Mouse (Mus musculus): ENCODE results near the gene Stat2.
A peak's percentile ranks its signal among the peaks of the same experiment; 100 is the strongest.
"Not testable (repeated sequence)": the region's sequence is repeated elsewhere in the genome, so short reads cannot be mapped to it uniquely, and the experiment has no call there.

Stat2 gene

DNA sequence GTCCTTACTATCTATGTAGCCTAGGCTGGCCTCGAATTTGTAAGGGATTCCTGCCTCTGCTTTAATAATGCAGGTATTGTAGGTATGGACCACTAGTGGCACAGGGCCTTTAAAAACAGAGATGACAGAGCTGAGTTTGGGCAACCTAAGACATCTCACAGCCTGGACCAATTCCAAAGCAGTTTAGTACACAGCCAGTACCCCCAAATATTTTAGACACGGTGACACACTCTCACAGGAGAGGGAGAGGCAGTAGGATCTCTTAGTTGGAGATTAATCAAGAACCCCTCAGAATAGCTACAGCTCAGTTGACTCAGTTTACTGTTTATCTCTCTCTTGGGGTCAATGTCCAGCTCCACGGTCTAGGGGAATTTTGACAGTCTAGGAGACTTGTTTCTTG is 32.0 kb downstream of the Stat2 start:
- peak in 1 of 2 experiments; percentile 20 for DNase-seq

DNA sequence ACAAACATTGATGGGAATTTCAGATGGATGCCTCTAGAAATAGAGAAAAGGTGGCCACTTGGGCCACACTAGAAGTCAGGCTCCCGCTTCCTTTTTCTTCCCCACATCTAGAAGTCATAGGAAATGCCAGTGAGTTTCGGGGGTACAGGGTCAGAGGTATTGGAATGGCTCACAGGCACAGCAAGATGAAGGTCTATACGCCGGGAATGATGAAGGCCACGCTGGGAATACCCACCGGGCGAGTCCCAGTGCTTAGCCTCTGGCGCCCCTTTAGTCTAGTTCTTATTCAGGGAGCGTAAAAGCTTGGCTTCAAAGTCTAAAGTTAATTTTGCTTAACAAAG is 32.4 kb downstream of the Stat2 start:
- DNase-seq = no peak

DNA sequence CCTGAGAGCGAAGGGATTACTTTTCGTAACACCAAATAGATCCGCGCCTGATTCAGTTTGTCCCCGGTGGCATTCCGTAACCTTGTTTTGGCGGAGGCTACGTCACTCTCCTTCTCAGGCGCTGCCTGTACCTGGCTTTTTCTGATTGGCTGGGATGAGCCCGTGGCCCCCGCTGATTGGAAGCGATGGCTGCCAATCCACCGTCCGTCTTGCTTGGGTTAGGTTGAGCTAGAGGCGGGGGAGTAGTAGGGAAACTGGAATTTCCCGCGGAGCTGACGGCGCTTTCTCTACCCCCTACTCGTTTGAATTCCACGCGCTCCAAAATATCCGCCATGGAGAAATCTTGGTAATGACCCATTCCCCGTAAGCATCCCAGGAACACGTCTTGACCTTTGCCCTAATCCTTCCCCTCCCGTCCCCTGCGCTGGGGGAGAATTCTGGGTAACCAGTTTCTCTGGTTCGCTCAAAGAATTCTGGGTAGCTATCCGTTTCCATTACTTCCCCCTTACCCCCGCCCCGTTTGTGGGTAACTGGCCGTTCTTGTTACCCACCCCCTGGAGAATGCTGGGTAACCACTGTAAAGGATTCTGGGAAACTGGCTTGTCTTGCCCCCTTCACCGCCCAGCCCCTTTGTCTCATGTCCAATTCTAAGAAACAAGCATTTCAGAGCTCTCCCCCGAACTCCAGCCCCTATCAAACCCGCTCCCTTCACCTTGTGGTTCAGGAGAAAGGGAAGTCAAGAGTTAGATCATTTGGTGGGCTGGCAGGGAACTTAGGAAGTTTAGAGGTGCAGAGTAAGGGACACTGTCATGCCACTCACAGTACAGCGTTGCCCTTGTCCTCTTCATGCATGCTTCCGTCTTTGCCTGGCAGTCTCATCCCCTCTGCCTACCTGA is 33.0 kb downstream of the Stat2 start, which contains the start of gene Pan2:
TSS of gene Pan2 (plus strand) at position 210 of the 896 bp plus-strand sequence.
- DNase-seq = peak; percentile 100

DNA sequence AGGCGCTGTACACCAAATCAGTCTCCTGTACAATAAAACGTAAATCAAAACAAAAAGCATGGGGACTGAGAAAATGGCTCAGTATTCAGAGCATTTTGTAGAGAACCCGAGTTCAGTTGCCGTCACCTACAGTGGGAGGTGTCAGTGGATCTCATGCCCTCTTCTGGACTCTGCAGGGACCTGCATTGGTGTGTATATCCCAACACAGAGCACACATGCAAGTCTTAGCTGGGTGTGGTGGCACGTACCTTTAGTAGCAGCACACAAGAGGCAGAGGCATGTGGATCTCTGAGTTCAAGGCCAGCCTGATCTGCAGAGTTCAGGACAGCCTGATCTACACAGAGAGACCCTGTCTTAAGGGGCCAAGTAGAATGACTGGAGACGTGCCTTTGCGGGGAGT is 39.3 kb downstream of the Stat2 start:
- no peak for DNase-seq

DNA sequence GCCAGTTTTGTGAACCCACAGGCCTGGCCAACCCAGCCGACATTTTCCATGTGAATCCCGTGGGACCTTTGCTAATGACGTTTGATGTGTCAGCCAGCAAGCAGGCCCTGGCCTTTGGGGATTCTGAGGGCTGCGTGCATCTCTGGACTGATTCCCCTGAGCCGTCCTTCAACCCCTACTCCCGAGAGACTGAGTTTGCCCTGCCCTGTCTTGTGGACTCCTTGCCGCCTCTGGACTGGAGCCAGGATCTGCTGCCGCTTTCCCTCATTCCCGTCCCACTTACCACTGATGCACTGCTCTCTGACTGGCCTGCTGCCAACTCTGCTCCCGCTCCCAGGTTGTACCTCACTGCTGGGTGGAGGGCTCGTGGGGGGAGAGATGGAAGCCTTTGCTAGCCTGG is 39.8 kb downstream of the Stat2 start:
- peak; percentile 46 to 64 for DNase-seq

DNA sequence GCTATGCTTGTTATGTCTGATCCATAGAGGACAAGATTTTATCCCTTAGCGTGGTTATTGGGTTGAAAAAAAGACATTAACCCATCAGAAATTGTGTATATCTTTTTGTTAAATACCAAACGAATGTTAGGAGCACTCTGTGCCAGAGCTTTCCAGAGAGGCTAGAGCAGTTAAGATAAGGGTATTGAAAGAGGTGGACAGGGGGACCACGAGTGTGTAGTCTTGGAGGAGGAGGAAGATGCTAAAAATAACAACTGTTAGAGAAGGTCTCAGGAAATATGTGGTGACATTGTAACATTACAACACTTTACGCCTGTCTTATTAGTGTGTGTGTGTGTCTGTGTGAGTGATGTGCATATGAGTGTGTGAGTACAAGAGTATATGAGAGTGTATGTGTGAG is 40.5 kb downstream of the Stat2 start:
- no peak for DNase-seq

DNA sequence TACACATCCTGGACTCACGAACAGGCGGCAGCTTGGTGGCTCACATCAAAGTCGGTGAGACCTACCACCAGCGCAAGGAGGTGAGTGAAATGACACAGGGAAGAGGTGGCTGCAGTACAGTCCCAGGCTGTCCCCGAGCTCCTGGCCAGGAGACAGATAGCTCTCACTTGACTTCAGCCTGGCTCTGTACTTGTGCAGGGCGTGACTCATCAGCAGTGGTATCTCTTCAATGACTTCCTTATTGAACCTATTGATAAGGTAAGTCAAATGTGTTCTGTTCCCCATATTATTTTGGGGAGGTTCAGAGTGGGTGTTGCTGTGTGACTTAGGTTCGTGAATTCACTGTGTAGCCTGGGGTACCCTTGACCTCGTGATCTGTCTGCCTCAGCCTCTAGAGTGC is 45.2 kb downstream of the Stat2 start:
- DNase-seq = no peak

DNA sequence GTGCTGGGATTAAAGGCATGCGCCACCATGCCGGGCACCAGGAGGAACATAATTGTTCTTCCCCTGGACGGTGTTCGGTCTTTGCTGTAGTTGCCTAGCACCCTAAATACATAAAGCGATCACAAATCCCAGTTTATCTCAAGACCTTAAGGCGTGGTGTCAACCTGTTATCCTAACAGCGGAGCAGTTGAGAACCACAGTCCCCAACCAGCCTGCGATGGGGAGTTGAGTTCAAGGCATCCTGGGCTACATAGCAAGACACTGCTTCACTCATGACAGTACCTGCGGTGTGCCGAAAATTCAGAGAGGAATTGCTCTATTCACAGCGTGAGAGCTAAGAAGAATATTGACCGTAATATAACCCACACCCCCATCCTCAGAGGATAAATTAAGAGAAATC is 51.3 kb downstream of the Stat2 start:
- DNase-seq = no peak

DNA sequence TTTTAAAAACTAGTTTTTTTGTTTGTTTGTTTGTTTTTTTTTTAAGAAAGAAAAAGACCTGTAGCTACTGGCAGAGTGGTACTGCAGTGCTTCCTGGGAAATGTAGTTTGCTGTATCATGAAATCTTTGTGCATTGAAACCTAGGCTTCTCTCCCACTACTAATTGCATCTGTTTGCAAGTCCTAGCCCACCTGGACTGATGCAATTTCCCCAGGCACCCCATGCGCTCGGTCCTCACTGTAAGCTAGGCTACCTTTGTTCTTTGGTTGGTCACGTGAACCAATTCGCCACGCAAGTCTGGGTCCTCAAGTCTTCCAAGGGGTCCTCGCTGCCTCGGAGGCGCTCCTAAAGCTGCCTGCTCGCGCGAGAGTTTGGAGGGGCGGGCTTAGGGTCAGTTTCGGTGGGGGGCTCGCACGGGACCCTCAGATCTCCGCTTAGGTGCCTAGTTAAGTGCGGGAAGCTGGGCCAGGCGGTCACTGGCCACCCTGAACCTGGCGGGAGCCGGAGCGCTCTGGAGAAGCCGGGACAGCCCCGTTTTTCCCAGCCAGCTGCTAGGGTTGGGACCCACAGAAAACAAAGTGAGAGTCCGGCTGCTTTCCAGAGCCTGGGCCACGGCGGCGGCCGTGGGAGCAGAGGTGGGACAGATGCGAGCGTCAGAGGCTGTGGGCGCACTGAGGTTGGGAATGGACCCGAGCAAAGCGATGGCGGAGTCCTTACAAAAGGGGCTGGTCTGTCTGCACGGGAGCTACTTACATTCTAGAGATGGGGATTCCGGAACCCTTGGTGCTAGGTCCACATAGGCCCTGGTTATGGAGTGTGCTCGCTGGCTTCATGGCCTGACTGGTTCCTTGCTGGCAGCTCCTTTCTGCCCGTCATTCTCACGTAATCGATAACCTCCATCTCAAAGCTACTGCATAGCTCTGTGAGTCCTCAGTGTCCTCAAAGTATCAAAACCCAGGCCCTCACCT is 52.1 kb downstream of the Stat2 start, which contains the start of gene Cnpy2:
TSS of gene Cnpy2 (plus strand) at position 319 of the 968 bp plus-strand sequence.
- peak; percentile 69 to 79 for DNase-seq

DNA sequence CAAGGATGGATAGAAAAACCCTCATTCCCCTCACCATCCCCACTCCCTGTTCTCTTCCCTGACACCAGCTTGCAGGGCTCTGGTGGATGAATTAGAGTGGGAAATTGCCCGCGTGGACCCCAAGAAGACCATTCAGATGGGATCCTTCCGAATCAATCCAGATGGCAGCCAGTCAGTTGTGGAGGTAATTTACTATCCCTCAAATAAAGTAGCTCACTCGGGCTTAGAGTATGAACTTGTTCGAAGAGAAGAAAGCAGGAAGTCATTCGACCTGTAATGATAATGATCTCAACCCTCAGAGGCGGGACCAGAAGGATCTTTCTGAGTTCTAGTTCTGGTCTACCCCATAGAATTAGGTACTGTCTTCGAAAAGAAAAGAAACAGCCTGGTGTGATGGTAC is 53.2 kb downstream of the Stat2 start:
- no peak for DNase-seq

DNA sequence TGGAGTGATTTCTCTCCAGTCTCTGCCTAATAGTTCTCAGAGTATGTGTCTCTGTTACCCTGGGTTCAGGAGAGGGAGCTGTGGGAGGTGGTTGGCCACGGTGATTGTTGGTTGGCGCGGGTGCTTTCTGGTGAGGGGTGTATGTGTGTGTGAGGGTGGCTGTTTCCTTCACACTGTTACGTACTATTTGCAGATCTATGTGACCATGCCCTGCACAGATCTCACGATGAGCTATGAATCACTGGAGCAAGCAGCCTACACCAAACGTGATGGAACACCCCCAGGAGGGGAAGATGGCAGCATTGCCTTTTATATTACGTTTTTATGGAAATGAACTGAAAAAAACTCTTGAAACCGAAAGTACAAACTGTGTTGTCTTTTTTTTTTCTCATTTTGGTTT is 56.5 kb downstream of the Stat2 start:
- no peak for DNase-seq

DNA sequence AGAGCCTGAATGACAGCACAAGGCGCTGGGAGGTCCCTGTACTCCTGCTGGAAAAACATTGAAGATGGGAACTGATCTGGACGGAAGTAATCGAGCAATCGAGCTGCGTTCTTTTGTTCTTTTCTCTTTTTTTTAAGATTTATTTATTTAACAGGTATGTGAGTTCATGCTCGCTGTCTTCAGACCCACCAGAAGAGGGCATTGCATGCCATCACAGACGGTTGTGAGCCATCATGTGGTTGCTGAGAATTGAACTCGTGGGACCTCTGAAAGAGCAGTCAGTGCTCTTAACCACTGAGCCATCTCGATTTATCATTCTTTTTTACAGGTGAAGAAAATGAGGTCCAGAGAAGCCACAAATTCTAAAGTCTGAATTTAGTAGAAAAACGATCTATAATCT is 57.3 kb downstream of the Stat2 start:
- no peak for DNase-seq

DNA sequence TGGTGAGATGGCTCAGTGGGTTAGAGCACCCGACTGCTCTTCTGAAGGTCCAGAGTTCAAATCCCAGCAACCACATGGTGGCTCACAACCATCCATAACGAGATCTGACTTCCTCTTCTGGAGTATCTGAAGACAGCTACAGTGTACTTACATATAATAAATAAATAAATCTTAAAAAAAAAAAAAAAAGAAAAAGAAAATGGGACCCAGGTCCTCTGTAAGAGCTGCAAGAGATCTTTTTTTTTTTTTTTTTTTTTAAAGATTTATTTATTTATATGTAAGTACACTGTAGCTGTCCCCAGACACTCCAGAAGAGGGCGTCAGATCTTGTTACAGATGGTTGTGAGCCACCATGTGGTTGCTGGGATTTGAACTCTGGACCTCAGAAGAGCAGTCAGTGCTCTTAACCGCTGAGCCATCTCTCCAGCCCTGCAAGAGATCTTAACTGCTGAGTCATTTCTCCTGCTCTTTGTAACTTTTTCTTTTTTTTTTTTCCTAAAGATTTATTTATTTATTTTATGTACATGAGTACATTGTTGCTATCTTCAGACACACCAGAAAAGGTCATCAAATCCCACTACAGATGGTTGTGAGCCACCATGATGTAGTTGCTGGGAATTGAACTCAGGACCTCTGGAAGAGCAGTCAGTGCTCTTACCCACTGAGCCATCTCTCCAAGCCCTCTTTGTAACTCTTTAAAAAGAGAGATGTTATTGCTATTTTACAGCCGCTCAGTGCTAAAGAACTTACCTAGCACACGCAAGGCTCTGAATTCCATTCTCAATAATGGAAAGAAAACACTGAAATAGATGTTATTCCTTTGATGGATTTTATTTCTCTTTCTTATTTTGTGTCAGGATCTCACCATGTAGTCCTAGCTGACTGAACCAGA is 62.2 kb downstream of the Stat2 start:
- DNase-seq = not testable (repeated sequence)

DNA sequence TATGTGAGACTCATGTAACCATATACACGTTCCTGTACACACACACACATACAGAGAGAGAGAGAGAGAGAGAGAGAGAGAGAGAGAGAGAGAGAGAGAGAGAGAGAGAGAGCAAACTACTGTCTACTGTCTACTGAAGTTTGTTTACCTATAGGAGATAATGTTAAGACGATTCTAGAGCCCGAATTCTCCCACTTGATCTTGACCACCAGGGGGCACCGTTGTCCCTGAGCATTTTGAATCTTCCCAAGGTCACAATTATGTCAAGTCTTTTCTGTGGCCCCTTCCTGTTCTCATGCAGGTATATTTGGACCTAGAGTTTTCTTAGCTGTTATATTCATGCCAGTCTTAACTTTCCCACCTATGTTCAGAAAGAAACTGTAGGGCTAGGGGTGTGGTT is 65.2 kb downstream of the Stat2 start:
- DNase-seq = peak; percentile 83 to 84

DNA sequence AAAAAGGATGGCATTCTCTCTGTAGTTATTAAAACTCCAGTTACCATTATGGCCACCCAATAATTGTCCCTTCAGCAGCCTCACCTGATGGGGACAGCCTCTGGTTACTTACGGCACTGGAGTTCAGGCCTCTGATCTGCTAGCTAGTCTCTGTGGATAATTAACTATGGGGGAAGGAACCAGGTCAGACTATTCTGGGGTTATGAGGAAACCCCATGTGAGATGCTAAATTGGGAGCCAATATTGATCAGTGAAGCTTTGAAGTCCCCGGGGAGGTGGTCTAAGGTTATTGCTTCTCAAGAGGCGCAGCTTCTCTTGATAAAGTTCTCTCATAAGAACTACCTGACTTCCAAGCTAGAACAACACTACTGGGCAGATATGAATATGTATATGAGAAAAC is 65.8 kb downstream of the Stat2 start:
- no peak for DNase-seq

DNA sequence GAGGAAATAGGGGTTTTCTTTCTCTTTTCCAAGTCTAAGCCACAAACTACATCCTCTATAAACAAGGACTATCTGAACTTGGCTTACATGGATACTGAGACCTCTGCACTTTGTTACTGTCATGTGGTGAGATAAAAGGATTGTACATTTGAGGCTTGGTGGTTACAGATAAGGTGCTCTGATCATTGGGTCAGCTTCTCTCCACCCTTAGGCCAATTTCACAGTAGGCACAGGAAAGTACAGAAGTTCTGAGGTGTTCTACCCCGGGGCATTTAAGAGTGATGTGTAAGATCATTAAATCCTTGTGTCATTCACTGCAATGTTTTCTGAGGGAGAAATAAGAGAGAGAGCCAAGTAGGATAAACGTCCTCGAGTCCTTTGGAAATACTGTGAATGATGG is 66.2 kb downstream of the Stat2 start:
- no peak for DNase-seq

DNA sequence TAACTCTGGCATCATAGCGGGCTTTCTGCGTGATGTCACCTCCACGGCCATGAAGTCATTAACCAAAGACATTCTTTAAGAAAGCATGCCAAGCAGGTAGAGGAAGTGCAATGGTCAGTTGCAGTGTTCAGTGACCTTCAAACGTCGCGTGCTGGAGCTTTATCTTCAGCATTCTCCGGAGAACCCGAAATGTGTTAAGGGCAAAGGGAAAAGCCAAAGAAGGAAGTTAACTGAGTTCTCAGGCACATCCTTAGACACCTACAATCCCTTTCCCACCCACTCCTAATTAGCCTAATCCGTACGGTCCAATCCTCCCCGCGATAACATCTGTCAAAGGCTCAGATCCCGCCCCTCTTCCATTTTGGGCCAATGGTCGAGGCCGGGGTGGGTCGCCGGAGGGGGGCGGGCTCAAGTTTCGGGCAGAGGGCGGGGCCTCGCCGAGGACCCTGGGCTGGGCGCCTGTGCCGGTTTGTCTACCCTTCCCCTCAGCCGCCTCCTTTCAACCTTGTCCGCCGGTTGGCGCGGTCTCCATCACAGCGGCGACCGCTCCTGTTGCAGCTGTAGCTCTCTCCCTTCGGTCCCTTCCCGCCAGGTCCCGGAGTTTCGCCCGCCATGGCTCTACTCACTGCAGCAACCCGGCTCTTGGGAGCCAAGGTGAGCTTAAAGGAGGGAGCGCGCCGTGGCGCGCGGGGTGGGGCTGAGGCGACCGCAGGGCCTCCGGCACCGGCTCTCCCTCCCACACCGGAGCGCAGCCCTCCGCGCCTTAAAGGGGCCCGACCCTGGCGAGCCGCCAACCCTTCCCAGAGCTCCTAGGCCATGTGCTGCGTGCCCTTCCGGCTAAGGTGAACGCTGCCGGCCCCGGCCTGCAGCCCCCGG is 67.2 kb downstream of the Stat2 start, which contains the start of gene Cs:
TSS of gene Cs (plus strand) at position 429 of the 876 bp plus-strand sequence.
- peak; percentile 95 to 96 for DNase-seq

DNA sequence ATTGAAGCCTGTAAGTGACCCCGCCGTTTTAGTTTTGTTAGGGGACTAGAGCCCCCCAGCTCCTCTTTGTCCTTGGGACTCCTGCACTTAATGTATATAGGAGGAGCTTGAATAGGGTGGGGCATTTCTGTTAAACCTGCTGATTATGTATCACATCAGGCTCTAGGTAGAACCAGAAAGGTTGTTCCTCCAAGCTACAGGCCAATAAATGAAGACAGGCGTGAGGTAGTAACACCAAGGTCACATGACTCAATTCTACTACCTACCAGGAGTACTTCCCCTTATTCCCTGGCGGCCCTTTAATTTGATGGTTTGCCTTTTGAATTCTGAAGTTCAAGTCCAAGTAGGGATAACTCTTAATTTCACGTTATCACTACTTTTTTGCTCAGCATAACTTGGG is 68.1 kb downstream of the Stat2 start:
- no peak for DNase-seq

DNA sequence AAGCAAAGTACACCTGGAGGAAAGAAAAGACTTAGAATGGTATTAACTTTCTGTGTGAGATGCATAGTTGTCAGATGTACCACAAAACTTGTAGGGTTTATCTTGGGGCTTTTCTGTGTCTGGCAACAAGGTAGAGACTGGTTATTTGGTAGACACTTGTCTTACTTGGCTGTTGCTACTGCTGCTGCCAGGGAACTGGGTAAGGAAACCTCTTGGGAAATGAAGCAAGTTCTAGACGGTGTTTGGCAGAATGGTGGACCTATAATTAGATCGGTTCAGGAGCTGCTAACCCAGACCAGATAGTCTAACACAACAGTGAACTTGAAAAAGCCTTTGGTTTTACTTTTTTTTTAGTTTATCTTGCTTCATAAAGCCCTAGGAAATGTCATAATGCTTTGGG is 68.6 kb downstream of the Stat2 start:
- no peak for DNase-seq

DNA sequence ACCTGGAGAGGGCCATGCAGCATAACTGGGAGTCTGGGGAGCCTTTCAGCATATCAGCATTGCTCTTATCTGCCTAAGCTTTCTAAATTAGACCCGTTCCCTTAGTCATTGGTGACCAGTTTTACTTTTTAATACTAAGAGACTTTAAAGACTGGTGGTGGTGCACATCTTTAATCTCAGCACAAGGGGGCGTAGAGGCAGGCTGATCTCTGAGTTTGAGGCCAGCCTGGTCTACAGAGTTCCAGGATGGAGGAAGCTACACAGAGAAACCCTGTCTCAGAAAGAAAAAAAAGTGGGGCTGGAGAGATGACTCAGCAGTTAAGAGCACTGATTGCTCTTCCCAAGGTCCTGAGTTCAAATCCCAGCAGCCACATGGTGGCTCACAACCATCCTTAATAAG is 69.9 kb downstream of the Stat2 start:
- DNase-seq = no peak

Data from cerebellum, postnatal 36 days (tissue).